Mouse (Mus musculus) ES-E14 (cell line): Measurements from ENCODE around the gene Capzb. TPM values are rescaled to one million over a fixed set of nuclear protein-coding genes. Genes with fewer than 3 reads are reported as not detected.
A peak's percentile ranks its signal among the peaks of the same experiment; 100 is the strongest.

ENCODE experiments used
- DNase-seq: peaks from one replicate; pipeline ENCODE4 v3.0.0-alpha.2; 2013; ENCODE audit warnings: low read depth, low spot score
- H3K27ac ChIP-seq: 2 replicates; pipeline ENCODE4 v1.5.1; 2012; ENCODE audit warnings: low read depth, mild to moderate bottlenecking, low read length, moderate library complexity, mixed read lengths; ENCODE audit not compliant: poor library complexity, insufficient read depth, severe bottlenecking
- H3K36me3 ChIP-seq: 2 replicates; pipeline ENCODE4 v1.6.1; 2012; ENCODE audit warnings: mild to moderate bottlenecking, low read length, moderate library complexity, mixed read lengths; ENCODE audit not compliant: control insufficient read depth, poor library complexity, insufficient read depth, severe bottlenecking
- H3K4me1 ChIP-seq, 2 experiments: fragments of 150-350 bp in 1 of 2; sonication (generic) in 1 of 2; 2 replicates each; pipeline ENCODE4 v1.6.1; 2012; ENCODE audit warnings: low read length in 2 of 2, mild to moderate bottlenecking in 1 of 2, mixed read lengths in 1 of 2; ENCODE audit not compliant: control insufficient read depth in 2 of 2, insufficient read depth in 2 of 2, poor library complexity in 1 of 2
- H3K4me3 ChIP-seq, 2 experiments: fragments of 150-350 bp in 1 of 2; sonication (generic) in 1 of 2; 2 replicates each; pipeline ENCODE4 v1.5.1; 2012; ENCODE audit warnings: low read length in 2 of 2, low read depth in 1 of 2, mild to moderate bottlenecking in 1 of 2, mixed read lengths in 1 of 2; ENCODE audit not compliant: insufficient read depth in 1 of 2, poor library complexity in 1 of 2, severe bottlenecking in 1 of 2
- H3K9ac ChIP-seq: 2 replicates; pipeline ENCODE4 v1.6.1; 2012; ENCODE audit warnings: low read depth, mild to moderate bottlenecking, low read length, mixed read lengths; ENCODE audit not compliant: poor library complexity, insufficient read depth, severe bottlenecking
- H3K9me3 ChIP-seq: fragments of 150-350 bp; sonication (generic); 2 replicates; pipeline ENCODE4 v1.6.1; 2012; ENCODE audit warnings: low read depth, mild to moderate bottlenecking, low read length; ENCODE audit not compliant: control insufficient read depth, insufficient read depth
- CHD2 ChIP-seq: IDR thresholded peaks from 2 replicates; pipeline ENCODE4 v1.6.1; 2014; ENCODE audit warnings: mild to moderate bottlenecking, low read depth, low read length, inconsistent platforms
- HCFC1 ChIP-seq: IDR thresholded peaks from 2 replicates; pipeline ENCODE4 v1.6.1; 2012; ENCODE audit warnings: low read length, inconsistent platforms, borderline replicate concordance; ENCODE audit not compliant: insufficient read depth
- MAFK ChIP-seq: IDR thresholded peaks from 2 replicates; pipeline ENCODE4 v1.6.1; 2014; ENCODE audit warnings: mild to moderate bottlenecking, low read depth, low read length, inconsistent platforms; ENCODE audit not compliant: insufficient read depth
- ZC3H11A ChIP-seq: IDR thresholded peaks from 2 replicates; pipeline ENCODE4 v1.6.1; 2012; ENCODE audit warnings: low read depth, mild to moderate bottlenecking, inconsistent platforms, low read length, borderline replicate concordance
- ZNF384 ChIP-seq: IDR thresholded peaks from 2 replicates; pipeline ENCODE4 v1.6.1; 2012; ENCODE audit warnings: low read depth, low read length, inconsistent platforms
- in situ Hi-C, 2 experiments: fragments of 600-800 bp; cut with MboI; formaldehyde crosslinking; loops; one replicate each; pipeline ENCODE4 v1.15.1; 2025; ENCODE audit warnings: low sequenced_read_pairs in 2 of 2, inconsistent platforms in 1 of 2; ENCODE audit not compliant: unreplicated experiment in 2 of 2
- total RNA-seq: library from RNA; depleted of rRNA; stranded (reverse); fragments of 300-350 nt; gene quantifications from 2 replicates; pipeline ENCODE4 v1.2.3, GENCODE M21; 2012

The Capzb gene
- total RNA-seq, 1 experiment: 111 TPM

- no peak overlapping the region for H3K27ac ChIP-seq
- H3K9me3 ChIP-seq: no peaks in the 10 kb centered on the region
- no peak for DNase-seq
- TF ChIP-seq CHD2: no peak
- no peak for TF ChIP-seq MAFK
- no peak for TF ChIP-seq HCFC1
- TF ChIP-seq ZNF384: no peak
- TF ChIP-seq ZC3H11A: no peak
- H3K36me3 ChIP-seq: no peaks in the 10 kb centered on the region
- no peak overlapping the region for H3K4me3 ChIP-seq
- in situ Hi-C loops: no loop called here
- H3K9ac ChIP-seq: no peak overlapping the region
- H3K4me1 ChIP-seq: no peaks in the 10 kb centered on the region
Observed at GRCm38 (mm10) chr4:139161076-139161475, 31.6 kb upstream of the Capzb start.

- in situ Hi-C loops: no loop called here
- no peaks in the 10 kb centered on the region for H3K9me3 ChIP-seq
- no peak for TF ChIP-seq MAFK
- TF ChIP-seq CHD2: no peak
- TF ChIP-seq ZC3H11A: no peak
- no peak for TF ChIP-seq HCFC1
- no peak for TF ChIP-seq ZNF384
Observed at GRCm38 (mm10) chr4:139164082-139164481, 28.6 kb upstream of the Capzb start.

GRCm38 (mm10) chr4:139165259-139165658 lies 27.4 kb upstream of the Capzb start:
- peaks cover 3 to 8% of the 10 kb centered on the region in 2 experiments; a peak in 3 of 4 replicates for H3K4me1 ChIP-seq
- no peak for TF ChIP-seq ZC3H11A
- TF ChIP-seq MAFK: no peak
- TF ChIP-seq ZNF384: no peak
- TF ChIP-seq HCFC1: no peak
- TF ChIP-seq CHD2: no peak
- H3K36me3 ChIP-seq: no peaks in the 10 kb centered on the region
- peak overlapping the region in 1 of 2 experiments; percentile 33; a peak in 1 of 4 replicates for H3K4me3 ChIP-seq
- no peaks in the 10 kb centered on the region for H3K9me3 ChIP-seq
- H3K27ac ChIP-seq: no peak overlapping the region
- in situ Hi-C loops: no loop called here
- DNase-seq: no peak
- H3K9ac ChIP-seq: no peak overlapping the region

More at GRCm38 (mm10) chr4:139164082-139164481, 28.6 kb upstream of the Capzb start:
- no peak for DNase-seq
- H3K9ac ChIP-seq: no peak overlapping the region
- H3K4me3 ChIP-seq: no peak overlapping the region
- peaks cover 0 to under 1% of the 10 kb centered on the region in 2 experiments; a peak in 1 of 4 replicates for H3K4me1 ChIP-seq
- H3K36me3 ChIP-seq: no peaks in the 10 kb centered on the region
- H3K27ac ChIP-seq: no peak overlapping the region

- H3K9me3 ChIP-seq: no peaks in the 10 kb centered on the region
- no peak overlapping the region for H3K9ac ChIP-seq
- TF ChIP-seq HCFC1: no peak
- no peak for TF ChIP-seq ZNF384
- TF ChIP-seq CHD2: no peak
- no peak for TF ChIP-seq ZC3H11A
- H3K27ac ChIP-seq: no peak overlapping the region
- DNase-seq: no peak
- no peaks in the 10 kb centered on the region for H3K36me3 ChIP-seq
- no peak overlapping the region for H3K4me3 ChIP-seq
- in situ Hi-C loops: no loop called here
- H3K4me1 ChIP-seq: peaks cover 3 to 8% of the 10 kb centered on the region in 2 experiments; a peak in 3 of 4 replicates
Observed at GRCm38 (mm10) chr4:139166244-139166643, 26.5 kb upstream of the Capzb start.

- Histone ChIP-seq H3K9me3 (no peaks in the 10 kb centered on the region), H3K9ac (no peak overlapping the region), H3K4me1 (peaks cover 3 to 8% of the 10 kb centered on the region in 2 experiments; a peak in 3 of 4 replicates), H3K4me3 (no peak overlapping the region), H3K27ac (no peak overlapping the region), H3K36me3 (no peaks in the 10 kb centered on the region)
- no peak for DNase-seq
- in situ Hi-C loops: no loop called here
- TF ChIP-seq ZNF384 (no peak), MAFK (no peak), HCFC1 (no peak), CHD2 (no peak), ZC3H11A (no peak)
Observed at GRCm38 (mm10) chr4:139167107-139167506, 25.6 kb upstream of the Capzb start.
